Mouse (Mus musculus) E14TG2a.4 (cell line): ENCODE measurements around the gene Hdac8.

ENCODE experiments used
- H3K27me3 ChIP-seq: 2 replicates; pipeline ENCODE4 v1.6.1; 2014; ENCODE audit warnings: low read length, control low read depth; ENCODE audit not compliant: insufficient read depth
- H3K36me3 ChIP-seq: 2 replicates; pipeline ENCODE4 v1.6.1; 2014; ENCODE audit warnings: low read length, control low read depth; ENCODE audit not compliant: insufficient read depth
- H3K4me1 ChIP-seq: replicated peaks from 2 replicates; pipeline ENCODE4 v1.6.1; 2014; ENCODE audit warnings: low read depth, low read length, control low read depth
- H3K4me3 ChIP-seq: replicated peaks from 2 replicates; pipeline ENCODE4 v1.5.1; 2014; ENCODE audit warnings: mild to moderate bottlenecking, low read length
- H3K9me3 ChIP-seq: 2 replicates; pipeline ENCODE4 v1.6.1; 2014; ENCODE audit warnings: low read length, control low read depth
- CTCF ChIP-seq: conservative IDR thresholded peaks from 2 replicates; pipeline ENCODE4 v1.5.1; 2014; ENCODE audit warnings: low read length
- NANOG ChIP-seq: IDR thresholded peaks from 2 replicates; pipeline ENCODE4 v1.6.1; 2014; ENCODE audit warnings: borderline replicate concordance, low read length, mixed read lengths
- POU5F1 ChIP-seq: IDR thresholded peaks from 2 replicates; pipeline ENCODE4 v1.6.1; 2014; ENCODE audit warnings: low read length, borderline replicate concordance

Gene Hdac8

DNA sequence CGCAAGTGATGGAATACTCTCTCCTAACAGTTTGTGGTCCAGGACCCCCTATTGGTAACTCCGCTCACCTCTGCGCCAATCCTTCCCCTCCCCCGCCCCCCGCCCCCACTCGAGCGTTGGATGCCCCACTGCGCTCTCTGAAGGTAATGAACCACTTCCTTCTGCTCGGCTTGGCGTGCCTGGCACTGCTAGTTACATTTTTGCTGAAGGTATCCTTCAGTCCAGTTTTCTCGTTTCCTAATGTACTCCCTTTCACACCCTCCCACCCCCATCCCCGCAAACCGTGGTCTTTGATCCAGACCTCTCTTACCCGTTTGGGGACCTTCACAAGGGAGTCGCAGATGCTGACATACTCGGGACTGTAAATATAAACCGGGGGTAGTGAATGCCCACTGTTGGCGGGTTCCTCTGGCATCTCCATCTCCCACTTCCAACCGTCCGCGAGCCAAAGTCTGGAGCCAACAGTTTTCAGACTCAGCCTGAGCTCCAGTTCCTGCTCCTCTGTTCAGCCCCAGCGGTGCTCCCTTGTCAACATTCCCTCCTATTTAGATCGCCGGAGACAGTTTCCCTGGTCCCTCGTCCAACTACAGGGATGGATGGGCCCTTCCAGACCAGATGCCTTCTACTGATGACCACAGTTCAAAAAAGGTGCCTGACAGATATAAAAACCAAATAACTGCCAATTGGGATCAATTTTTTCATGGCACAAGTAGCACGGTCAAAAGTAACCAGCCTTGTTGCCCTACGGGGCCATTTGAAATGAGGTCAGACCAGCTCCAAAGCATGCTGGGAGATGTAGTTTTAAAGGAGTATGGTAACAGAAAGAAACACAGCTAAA, at the start of gene Hdac8:
Hdac8 (minus strand) TSS at position 716 of the 838 bp plus-strand sequence.
- Histone ChIP-seq H3K9me3 (no peaks in the 10 kb centered on the region), H3K36me3 (no peaks in the 10 kb centered on the region), H3K27me3 (no peaks in the 10 kb centered on the region), H3K4me1 (peaks cover 4% of the 10 kb centered on the region; the same call in 1 of the 2 replicates), H3K4me3 (peak within 1 kb of the TSS; percentile 79)
- TF ChIP-seq CTCF (no peak), NANOG (no peak), POU5F1 (no peak)

DNA sequence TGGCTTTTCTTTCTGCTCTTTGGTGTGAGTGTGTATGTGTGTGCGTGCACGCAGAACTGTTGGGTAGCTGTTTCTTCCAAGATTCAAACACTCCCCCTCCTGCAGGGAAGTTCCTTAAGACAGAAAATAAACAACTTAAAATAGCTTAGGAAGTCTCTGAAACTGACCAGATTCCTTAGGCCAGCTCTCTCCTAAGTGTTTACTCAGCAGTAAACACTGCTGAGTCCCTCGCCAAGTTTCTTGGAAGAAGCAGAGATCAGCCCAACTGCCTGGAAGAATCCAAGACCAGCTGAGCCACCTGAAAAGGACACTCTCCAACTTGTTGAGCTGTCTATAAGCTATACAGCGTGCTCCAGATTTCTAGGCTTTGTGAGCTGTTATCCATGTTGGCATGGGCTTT, 4.0 kb upstream of the Hdac8 start:
- Histone ChIP-seq H3K4me3 (no peak overlapping the region), H3K27me3 (no peaks in the 10 kb centered on the region), H3K36me3 (no peaks in the 10 kb centered on the region), H3K4me1 (peaks cover 2% of the 10 kb centered on the region; the same call in 1 of the 2 replicates), H3K9me3 (no peaks in the 10 kb centered on the region)
- TF ChIP-seq CTCF (no peak), NANOG (no peak), POU5F1 (no peak)

DNA sequence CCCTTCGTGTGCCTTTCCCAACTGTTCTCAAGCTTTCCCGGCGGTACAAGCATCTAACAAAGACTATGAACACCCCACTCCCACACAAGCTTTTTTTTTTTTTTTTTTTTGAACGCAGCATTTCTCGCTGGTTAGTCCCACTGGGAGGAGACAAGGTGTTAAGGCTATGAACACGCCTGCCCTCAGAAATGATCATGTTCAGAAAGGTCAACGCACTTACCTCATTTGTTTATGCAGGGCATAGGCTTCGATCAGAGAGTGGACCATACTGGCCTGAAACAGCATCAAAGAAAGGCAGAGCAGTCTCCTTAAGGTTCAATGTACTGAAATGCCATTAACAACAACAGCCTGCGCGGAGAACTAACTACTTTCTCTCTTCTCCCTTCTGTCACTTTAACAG, 980 bp downstream of the Hdac8 start:
- H3K9me3 ChIP-seq = no peaks in the 10 kb centered on the region
- TF ChIP-seq CTCF (no peak), POU5F1 (no peak)
- no peaks in the 10 kb centered on the region for H3K27me3 ChIP-seq
- peak overlapping the region; percentile 79 for H3K4me3 ChIP-seq
- peaks cover 4% of the 10 kb centered on the region; the same call in 1 of the 2 replicates for H3K4me1 ChIP-seq
- no peaks in the 10 kb centered on the region for H3K36me3 ChIP-seq

DNA sequence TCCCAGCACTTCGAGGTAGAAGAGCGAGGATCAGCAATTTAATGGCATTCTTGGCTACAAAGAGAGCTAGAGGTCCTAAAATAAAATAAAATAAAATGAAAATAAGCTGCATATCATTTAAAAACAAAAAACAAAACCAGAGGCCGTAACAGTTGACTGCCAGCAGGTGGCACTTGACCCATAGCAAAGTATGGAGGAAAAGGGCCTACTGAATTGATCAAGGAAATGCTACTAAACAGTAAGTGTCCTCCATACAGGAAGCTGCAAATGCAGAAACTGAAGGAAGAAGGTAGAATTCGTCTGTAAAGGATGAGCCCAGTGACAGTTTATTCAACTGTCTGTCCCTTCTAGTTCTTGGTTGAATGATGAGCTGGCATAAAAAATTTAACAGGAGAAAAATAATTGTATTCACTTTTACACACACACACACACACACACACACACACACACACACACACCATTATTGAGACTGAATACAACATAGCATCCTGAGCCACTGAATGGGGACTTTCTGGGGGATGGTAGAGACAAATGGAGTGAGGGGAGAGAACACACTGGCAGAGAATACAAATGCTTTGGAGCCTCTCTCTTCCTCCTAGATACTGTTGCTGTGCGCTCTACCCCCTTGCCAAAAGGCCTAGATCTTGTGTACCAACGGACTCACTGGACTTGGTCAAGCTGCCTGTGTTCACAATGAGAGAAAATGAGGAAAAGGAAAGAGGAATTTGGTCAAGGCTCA, 11.0 kb downstream of the Hdac8 start:
- no peaks in the 10 kb centered on the region for H3K9me3 ChIP-seq
- H3K4me3 ChIP-seq = no peak overlapping the region
- no peaks in the 10 kb centered on the region for H3K4me1 ChIP-seq
- 0 out of 2 replicates have a peak, but pooled peaks cover 4% of the 10 kb centered on the region for H3K36me3 ChIP-seq
- no peak for TF ChIP-seq POU5F1
- TF ChIP-seq CTCF = peak; percentile 39
- H3K27me3 ChIP-seq = no peaks in the 10 kb centered on the region

DNA sequence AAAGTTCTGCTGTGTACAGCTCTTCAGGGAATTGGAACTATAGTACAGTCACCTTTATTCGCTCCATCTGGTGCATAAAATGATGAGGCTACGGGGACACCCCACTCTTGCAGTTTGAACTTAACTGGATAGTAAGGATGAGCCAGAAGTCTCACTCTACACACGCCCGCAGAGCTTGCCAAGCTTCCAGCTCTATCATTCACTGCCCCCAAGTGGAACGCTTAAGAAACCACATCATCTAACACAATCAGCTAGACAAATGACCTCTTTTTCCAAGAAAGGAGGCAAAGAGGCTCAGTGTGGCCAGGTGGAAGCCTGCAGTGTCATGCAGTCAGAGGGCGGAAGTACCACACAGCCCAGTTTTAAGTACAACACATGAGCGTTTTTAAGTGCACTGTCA, 19.6 kb downstream of the Hdac8 start:
- no peak for TF ChIP-seq CTCF
- TF ChIP-seq NANOG = no peak
- TF ChIP-seq POU5F1 = no peak
- Histone ChIP-seq H3K4me3 (no peak overlapping the region), H3K27me3 (no peaks in the 10 kb centered on the region), H3K36me3 (no peaks in the 10 kb centered on the region), H3K4me1 (no peaks in the 10 kb centered on the region), H3K9me3 (no peaks in the 10 kb centered on the region)

DNA sequence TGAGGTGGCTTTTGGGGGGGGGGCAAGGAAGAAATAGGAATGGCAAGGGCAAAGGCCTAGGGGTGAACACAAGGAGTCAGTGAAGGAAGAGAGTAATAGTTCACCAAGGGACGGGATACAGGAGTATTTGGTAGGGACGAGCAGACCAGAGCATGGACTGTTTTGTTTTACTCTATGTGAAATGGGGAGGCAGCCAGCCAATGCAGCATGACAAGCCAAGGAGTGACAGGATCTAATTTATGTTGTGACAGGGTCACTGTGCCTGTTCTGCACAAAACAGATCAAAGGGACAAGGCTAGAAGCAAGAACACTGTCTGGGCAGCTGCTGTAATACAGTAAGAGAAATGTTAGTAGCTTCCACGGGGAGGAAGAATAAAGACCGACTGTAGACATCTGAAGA, 25.5 kb downstream of the Hdac8 start:
- H3K4me3 ChIP-seq = no peak overlapping the region
- TF ChIP-seq POU5F1 (no peak), CTCF (no peak), NANOG (no peak)
- H3K36me3 ChIP-seq = no peaks in the 10 kb centered on the region
- no peaks in the 10 kb centered on the region for H3K27me3 ChIP-seq
- no peaks in the 10 kb centered on the region for H3K4me1 ChIP-seq
- H3K9me3 ChIP-seq = no peaks in the 10 kb centered on the region

DNA sequence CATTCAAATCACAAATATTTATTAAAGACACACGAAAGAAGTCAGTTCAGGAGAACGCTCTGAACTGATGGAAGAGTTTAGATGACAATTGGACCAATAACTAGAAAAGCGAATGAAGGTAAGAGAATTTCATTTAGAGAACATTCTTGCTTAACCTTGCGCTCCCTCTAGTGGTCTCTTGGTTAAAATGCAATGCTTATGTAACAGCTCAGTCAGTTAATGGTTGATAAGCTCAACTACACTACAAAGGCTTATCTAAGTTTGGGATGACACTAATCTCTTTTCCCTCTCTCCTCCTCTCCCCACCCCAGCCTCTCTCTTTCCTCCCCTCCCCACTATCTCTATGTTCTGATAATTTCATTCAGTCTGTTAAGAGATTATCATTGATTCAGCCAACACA, 26.2 kb downstream of the Hdac8 start:
- TF ChIP-seq CTCF (peak; percentile 45), POU5F1 (no peak)

DNA sequence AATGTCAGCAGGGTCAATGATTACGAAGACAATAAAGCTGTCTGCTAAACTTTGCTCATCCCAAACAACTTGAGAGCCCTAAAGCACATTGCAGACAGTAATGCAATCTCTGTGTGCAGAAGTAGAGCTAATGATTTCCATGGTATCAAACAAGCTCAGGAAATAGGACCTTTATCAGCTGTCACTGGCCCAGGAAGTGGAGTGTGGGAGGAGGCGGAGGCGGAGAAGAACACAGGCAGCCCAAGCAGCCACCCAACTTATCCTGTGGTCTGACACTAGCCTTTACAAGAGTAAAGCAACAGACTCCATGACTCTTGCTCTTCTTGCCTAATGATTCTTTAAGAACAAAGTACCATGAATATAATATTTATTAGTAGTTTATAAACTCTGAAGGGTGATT, 26.7 kb downstream of the Hdac8 start:
- no peaks in the 10 kb centered on the region for H3K9me3 ChIP-seq
- no peaks in the 10 kb centered on the region for H3K27me3 ChIP-seq
- TF ChIP-seq POU5F1 (no peak), NANOG (no peak), CTCF (no peak)
- H3K4me1 ChIP-seq = no peaks in the 10 kb centered on the region
- no peaks in the 10 kb centered on the region for H3K36me3 ChIP-seq
- no peak overlapping the region for H3K4me3 ChIP-seq

More for the DNA sequence above, 26.2 kb downstream of the Hdac8 start:
- no peaks in the 10 kb centered on the region for H3K4me1 ChIP-seq
- no peaks in the 10 kb centered on the region for H3K27me3 ChIP-seq
- no peak overlapping the region for H3K4me3 ChIP-seq
- H3K9me3 ChIP-seq = no peaks in the 10 kb centered on the region
- no peaks in the 10 kb centered on the region for H3K36me3 ChIP-seq

DNA sequence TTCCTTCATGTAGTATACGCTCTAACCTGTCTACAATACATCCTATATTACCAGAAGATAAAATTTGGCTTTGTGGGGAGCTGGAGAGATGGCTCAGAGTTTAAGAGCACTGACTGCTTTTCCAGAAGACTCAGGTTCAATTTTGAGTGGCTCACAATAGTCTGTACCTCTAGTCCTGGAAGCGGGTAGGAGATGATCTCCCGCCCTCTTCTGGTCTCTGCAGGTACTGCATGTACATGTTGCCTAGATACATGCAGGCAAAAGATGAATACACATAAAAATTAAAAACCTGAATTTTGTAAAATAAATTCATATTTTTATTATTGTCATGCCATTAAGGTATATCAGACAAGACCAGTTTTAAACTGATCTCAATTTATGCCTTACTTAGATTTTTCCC, 28.4 kb downstream of the Hdac8 start:
- Histone ChIP-seq H3K27me3 (no peaks in the 10 kb centered on the region), H3K9me3 (no peaks in the 10 kb centered on the region), H3K36me3 (no peaks in the 10 kb centered on the region), H3K4me3 (no peak overlapping the region), H3K4me1 (no peaks in the 10 kb centered on the region)
- no peak for TF ChIP-seq POU5F1
- peak; percentile 53 for TF ChIP-seq CTCF
- no peak for TF ChIP-seq NANOG
